8 mouse cellular contexts compared by ENCODE assay signal in the genomic region with DNA sequence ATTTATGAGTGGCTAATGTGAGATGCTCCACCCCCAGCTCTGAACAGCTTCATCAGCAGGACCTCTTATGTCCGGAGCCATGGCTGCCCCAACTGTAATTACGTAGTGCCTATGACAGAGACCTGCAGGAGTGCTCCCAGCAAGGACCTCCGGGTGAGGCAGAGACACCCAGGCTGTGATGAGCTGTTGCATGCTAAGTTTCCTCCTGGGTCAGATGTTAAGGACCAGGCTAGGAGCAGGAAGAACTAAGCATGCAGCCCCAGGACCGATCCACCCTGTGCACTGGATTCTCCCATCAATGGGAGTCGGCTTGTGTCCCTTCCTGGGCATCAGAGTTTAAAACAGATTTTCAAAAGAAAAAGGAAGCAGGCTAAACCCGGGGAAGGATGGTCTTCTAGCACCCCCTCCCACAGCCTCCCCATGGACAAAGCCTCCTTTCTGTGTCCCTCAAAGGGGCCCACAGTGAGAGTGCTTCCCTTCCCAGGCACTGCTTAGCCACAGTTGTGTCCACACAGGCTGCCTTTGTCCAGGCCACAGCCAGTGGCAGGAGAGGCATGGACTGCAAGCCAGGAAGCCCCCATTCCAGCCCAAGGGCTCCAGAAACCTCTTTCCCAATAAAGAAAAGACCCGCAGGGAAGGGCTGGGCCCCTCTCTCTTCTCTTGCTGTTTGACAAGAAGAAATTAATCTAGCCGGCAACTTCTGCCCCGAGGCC. TPM values are rescaled to one million over a fixed set of nuclear protein-coding genes. Genes with fewer than 3 reads are reported as not detected.
DNase-seq lines count a peak whose midpoint lies in the region; ATAC-seq lines count a peak whose summit lies in the region.

No protein-coding gene starts in this region.

- WGBS in hindbrain, embryonic 12.5 days, result 22% methylated on average over 9 of the region's 9 CpGs
- WGBS in midbrain, embryonic 12.5 days, result 32% methylated on average over 9 of the region's 9 CpGs

- H3K9me3 ChIP-seq in hindbrain, embryonic 12.5 days (replicated peaks), result no peaks in the 10 kb centered on the region
- H3K9me3 ChIP-seq in midbrain, embryonic 12.5 days, result no peaks in the 10 kb centered on the region

- no peaks in the 10 kb centered on the region for H3K36me3 ChIP-seq in hindbrain, embryonic 12.5 days
- H3K36me3 ChIP-seq in midbrain, embryonic 12.5 days, result 0 out of 2 replicates have a peak, but pooled peaks cover 5% of the 10 kb centered on the region

- peak overlapping the region; percentile 84 for H3K27ac ChIP-seq in hindbrain, embryonic 12.5 days
- peak overlapping the region; percentile 77 for H3K27ac ChIP-seq in midbrain, embryonic 12.5 days (replicated peaks)

- peak; percentile 83 for ATAC-seq in hindbrain, embryonic 12.5 days (ENCODE audit: low FRiP score)
- peak; percentile 79 for ATAC-seq in midbrain, embryonic 12.5 days (ENCODE audit: low FRiP score, low read depth)

- H3K9ac ChIP-seq in hindbrain, embryonic 12.5 days, result 0 out of 2 replicates have a peak overlapping the region, but pooled peaks have one; percentile 33
- H3K9ac ChIP-seq in midbrain, embryonic 12.5 days (replicated peaks), result 0 out of 2 replicates have a peak overlapping the region, but pooled peaks have one; percentile 20

- H3K4me1 ChIP-seq in hindbrain, embryonic 12.5 days, result peaks cover 31% of the 10 kb centered on the region
- peaks cover 28% of the 10 kb centered on the region for H3K4me1 ChIP-seq in midbrain, embryonic 12.5 days

- H3K4me2 ChIP-seq in hindbrain, embryonic 12.5 days (replicated peaks), result 0 out of 2 replicates have a peak overlapping the region, but pooled peaks have one; percentile 22
- H3K4me2 ChIP-seq in midbrain, embryonic 12.5 days (replicated peaks), result no peak overlapping the region

- H3K4me3 ChIP-seq in hindbrain, embryonic 12.5 days, result no peak overlapping the region
- H3K4me3 ChIP-seq in midbrain, embryonic 12.5 days, result no peak overlapping the region

- DNase-seq in cerebellum, adult 9-11 months, result peak; percentile 71
- DNase-seq in cerebellum, adult 8-10 months, result no peak
- DNase-seq in brain, adult 2 months (ENCODE audit: low read depth, low spot score), result peak; percentile 91
- no peak for DNase-seq in adipocyte (ENCODE audit: low spot score)
- DNase-seq in natural killer cell, adult 2 months (ENCODE audit: low spot score in 2 of 2), result no peak
- no peak for DNase-seq in gastrocnemius, postnatal 25 days

- H3K27me3 ChIP-seq in hindbrain, embryonic 12.5 days, result no peaks in the 10 kb centered on the region; the same call in 1 of the 2 replicates
- no peaks in the 10 kb centered on the region for H3K27me3 ChIP-seq in midbrain, embryonic 12.5 days

RNA-seq across cellular contexts. Expression of gene Rasa3, which starts 54.2 kb away (rescaled TPM):
- polyA plus RNA-seq in hindbrain, embryonic 12.5 days (2016; fragmentation: Nextera tagmentation; extraction: Ambion mirVana), result 30.0 and 31.4 TPM in 2 replicates
- polyA plus RNA-seq in midbrain, embryonic 12.5 days (2016; fragmentation: Nextera tagmentation; extraction: Ambion mirVana), result 22.7 and 23.7 TPM in 2 replicates
- 1 to 10 TPM; 8.4 to 9.4 TPM for total RNA-seq in gastrocnemius, postnatal 25 days (2021)

Comparison
In these comparisons a context has a peak if more than half of its experiments do, and no peak if none do; other contexts are left out.
1. DNase-seq: peak in cerebellum, adult 9-11 months (single experiment) and brain, adult 2 months (single experiment); none in cerebellum, adult 8-10 months (single experiment), adipocyte (single experiment), natural killer cell, adult 2 months (0 of 2) and gastrocnemius, postnatal 25 days (single experiment).